Mouse (Mus musculus) testis, postnatal 10 days (tissue): Measurements from ENCODE around the gene Olfr692.

Experiments used
- DNase-seq: peaks from one replicate; pipeline ENCODE4 v3.0.0; 2021; ENCODE audit warnings: low spot score

Gene Olfr692

DNA sequence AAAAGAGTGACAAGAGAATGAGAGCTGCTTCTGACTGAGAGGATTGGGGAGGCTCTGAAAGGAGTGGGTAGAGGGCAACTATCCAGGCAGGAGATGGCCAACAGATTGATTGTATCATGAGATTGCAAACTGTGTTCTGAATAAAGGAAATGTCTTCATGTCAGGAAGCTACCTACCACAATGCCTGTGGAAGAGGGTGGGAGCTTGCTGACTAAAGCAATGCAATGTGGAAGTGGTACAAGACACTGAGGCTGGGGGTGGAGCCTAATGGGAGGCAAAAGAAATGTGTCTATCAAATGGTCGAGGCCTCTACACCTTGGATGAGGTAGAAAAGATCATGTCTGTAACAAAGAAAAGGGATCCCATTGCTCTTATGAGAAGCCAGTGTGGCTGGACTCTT, 38.3 kb downstream of the Olfr692 start:
- DNase-seq = no peak

DNA sequence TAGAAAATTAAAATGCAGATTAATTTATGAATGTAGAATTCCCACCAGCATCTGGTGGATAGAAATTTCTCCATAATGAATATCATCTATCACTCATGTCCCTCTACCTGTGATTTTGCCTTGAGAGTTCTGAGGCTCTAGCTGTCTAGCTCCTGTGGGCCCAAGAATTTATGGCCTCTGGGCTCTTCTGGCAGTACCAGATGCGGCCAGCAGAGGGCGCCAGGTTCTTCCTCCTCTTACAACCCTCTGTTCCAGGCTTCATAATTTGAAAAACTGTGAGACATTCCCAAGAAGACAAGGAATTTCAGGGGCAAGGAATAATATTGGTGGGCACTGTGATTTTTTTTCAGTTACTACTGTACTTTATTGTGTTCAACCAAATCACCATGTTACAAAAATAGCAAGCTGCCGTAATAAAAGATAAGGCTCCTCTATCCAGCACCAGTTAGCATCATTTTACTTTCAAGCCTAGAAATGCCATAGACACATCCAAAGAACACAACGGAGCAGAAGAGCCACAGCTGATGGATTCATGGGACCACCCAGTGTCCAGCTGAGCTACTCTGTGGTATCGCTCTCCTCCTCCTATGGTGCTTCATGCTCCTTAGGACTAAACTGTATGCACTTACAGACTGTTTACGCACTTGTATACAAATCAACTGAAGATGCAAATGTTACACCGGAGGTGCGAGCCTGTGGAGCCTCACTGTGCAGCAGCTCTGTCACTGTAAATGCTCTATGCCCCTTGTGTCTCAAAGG, 44.0 kb downstream of the Olfr692 start:
- peak; percentile 89 for DNase-seq

DNA sequence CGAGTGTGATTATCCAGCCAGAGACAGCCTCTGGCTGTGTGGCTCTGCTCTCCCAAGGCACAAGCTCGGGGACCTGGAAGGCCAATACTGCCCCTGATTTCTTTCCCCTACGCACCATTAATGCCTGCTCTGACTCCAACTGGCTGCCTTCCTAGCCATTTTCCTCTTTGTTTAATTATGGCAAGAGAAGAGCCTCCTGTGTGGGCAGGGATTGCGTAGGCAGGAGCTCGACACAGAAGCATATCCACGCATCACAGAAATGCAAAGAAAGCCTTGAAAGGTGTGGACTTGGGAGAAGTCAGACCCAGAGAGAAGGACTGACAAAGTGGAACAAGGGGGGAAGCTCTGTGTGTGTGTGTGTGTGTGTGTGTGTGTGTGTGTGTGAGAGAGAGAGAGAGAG, 46.4 kb downstream of the Olfr692 start:
- no peak for DNase-seq

DNA sequence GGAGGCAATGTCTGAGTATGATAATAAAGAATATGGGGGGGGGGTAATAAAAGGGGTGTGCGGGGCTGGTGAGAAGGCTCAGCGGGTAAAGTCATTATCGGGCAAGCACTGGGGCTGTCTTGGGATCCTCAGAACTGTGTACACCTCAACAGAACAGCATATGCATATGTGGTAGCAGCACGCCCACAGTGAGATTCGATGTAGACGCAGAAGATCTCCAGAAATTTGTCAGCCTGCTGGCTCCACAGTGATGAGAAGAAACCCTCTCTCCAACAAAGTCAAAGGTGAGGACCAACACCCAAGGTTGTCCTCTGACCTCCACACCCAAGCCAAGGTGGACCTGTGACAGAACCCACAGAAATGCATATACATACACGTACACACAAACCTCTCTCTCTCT, 48.5 kb downstream of the Olfr692 start:
- no peak for DNase-seq

DNA sequence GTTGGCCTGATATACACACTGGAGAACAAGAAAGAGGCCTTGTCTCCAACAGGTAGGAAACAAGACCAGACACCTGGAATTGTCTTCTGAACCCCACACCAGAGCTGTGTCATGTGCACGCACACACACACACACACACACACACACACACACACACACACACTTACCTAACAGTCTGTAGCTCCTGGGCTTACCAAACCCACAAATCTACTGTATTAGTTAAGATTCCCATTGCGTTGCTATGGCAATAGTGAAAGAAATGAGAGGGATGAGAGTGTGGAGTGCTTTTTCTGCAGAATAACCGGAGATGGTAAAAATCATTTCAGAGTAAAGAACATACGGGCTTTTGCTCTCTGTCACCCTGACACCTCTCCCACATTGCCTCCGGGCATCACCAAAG, 50.1 kb downstream of the Olfr692 start:
- no peak for DNase-seq
